Mouse (Mus musculus) Patski (cell line): ENCODE measurements around the gene Tdrd9. TPM values are rescaled to one million over a fixed set of nuclear protein-coding genes. Genes with fewer than 3 reads are reported as not detected.

Source experiments
- ATAC-seq: fragments of 100-300 bp; one replicate; pipeline ENCODE4 v1.8.0; 2021
- CTCF ChIA-PET: fragments of 350-600 bp; sonication (Branson Sonifier 250); formaldehyde crosslinking; loops from one replicate; lab custom pipeline; 2022; ENCODE audit warnings: inconsistent platforms; lab: Charles Lee
- POLR2A ChIA-PET: fragments of 350-600 bp; sonication (Branson Sonifier 250); formaldehyde crosslinking; loops from one replicate; lab custom pipeline; 2022; ENCODE audit warnings: antibody characterized with exemption, inconsistent platforms; lab: Charles Lee
- DNase-seq: peaks from one replicate; pipeline ENCODE4 v3.0.0-alpha.2; 2011; ENCODE audit warnings: low read depth, low spot score
- H3K27me3 ChIP-seq: fragments of 371-371 bp; one replicate; pipeline ENCODE4 v1.5.1; 2021
- CTCF ChIP-seq: fragments of 100-300 bp; IDR thresholded peaks from one replicate; pipeline ENCODE4 v1.5.1; 2021
- in situ Hi-C: fragments of 300-500 bp; cut with MboI; formaldehyde crosslinking; loops from 3 replicates; pipeline ENCODE4 v1.11.1; 2018; ENCODE audit warnings: low pct_unique_long_range_greater_than_20kb, mixed read lengths
- polyA plus RNA-seq: library from polyadenylated mRNA; unstranded; gene quantifications from one replicate; pipeline ENCODE4 v1.2.3, GENCODE M21; 2021

The Tdrd9 gene
- polyA plus RNA-seq, 1 experiment from 2014 or later = 0.21 TPM

- peak; percentile 79 for TF ChIP-seq CTCF
- ChIA-PET CTCF (interaction anchor here (0.8 to 1.5 kb wide), 3 partner anchors 9 to 142 kb away, joined by 3 to 5 read pairs (median 3); partner anchors contain the start of gene Atp5mpl), POLR2A (interaction anchor here (0.7 kb wide), 1 partner anchor 9 kb away, joined by 3 read pairs; no protein-coding TSS in a partner anchor)
- no peaks in the 10 kb centered on the region for H3K27me3 ChIP-seq
- ATAC-seq (no peak), DNase-seq (no peak)
- in situ Hi-C loops = no loop called here
These were observed 13.1 kb upstream of the Tdrd9 start for GRCm38 (mm10) chr12:111958101-111958865.

- ChIA-PET CTCF (interaction anchor here (1.2 kb wide), 1 partner anchor 38 kb away, joined by 3 read pairs; no protein-coding TSS in a partner anchor), POLR2A (no interaction called here)
- DNase-seq = no peak
- no peaks in the 10 kb centered on the region for H3K27me3 ChIP-seq
- no peak for ATAC-seq
- no peak for TF ChIP-seq CTCF
- in situ Hi-C loops = no loop called here
These were observed 8.0 kb upstream of the Tdrd9 start for GRCm38 (mm10) chr12:111963339-111963738.

- in situ Hi-C loops = no loop called here
These were observed 4.6 kb upstream of the Tdrd9 start, which contains the start of gene Atp5mpl for GRCm38 (mm10) chr12:111966683-111967173. TSS of gene Atp5mpl (minus strand) at chr12:111966977.

GRCm38 (mm10) chr12:111970085-111970484 is 1.3 kb upstream of the Tdrd9 start:
- CTCF ChIA-PET = no interaction called here
- H3K27me3 ChIP-seq = peaks cover 7% of the 10 kb centered on the region
- ATAC-seq (no peak), DNase-seq (no peak)
- POLR2A ChIA-PET = no interaction called here
- TF ChIP-seq CTCF = no peak
- in situ Hi-C loops = no loop called here

More at GRCm38 (mm10) chr12:111966683-111967173, 4.6 kb upstream of the Tdrd9 start, which contains the start of gene Atp5mpl:
- CTCF ChIA-PET = interaction anchor here (0.6 to 1.0 kb wide), 6 partner anchors 9 to 110 kb away, joined by 3 read pairs; partner anchors contain the start of gene Rd3l
- ATAC-seq (peak; percentile 60), DNase-seq (no peak)
- POLR2A ChIA-PET = interaction anchor here (0.6 to 0.9 kb wide), 2 partner anchors 8 to 10 kb away, joined by 3 read pairs; no protein-coding TSS in a partner anchor
- TF ChIP-seq CTCF = peak; percentile 100
- peaks cover 7% of the 10 kb centered on the region for H3K27me3 ChIP-seq

DNA sequence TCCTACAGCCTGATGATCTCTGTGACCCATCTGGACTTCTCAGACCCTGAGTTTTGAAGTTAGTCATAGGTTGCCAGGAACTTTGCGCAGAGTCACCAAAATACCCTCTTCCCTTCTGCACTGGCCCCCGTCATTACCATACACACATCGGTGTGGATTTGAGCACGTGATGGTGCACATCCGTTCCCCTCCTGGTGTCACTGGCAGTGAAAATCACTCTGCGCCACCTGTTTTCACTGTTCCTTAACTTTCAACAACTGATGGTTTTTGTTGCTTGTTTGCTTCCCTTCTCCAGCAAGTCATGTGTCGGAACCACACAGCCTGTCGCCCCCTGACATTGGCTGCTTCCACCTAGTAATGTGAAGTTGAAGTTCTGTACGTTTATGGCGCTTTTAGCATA is 1.1 kb downstream of the Tdrd9 start:
- H3K27me3 ChIP-seq = peaks cover 7% of the 10 kb centered on the region
- in situ Hi-C loops = no loop called here
- no peak for TF ChIP-seq CTCF
- ChIA-PET POLR2A (no interaction called here), CTCF (no interaction called here)
- DNase-seq = no peak
- ATAC-seq = no peak

DNA sequence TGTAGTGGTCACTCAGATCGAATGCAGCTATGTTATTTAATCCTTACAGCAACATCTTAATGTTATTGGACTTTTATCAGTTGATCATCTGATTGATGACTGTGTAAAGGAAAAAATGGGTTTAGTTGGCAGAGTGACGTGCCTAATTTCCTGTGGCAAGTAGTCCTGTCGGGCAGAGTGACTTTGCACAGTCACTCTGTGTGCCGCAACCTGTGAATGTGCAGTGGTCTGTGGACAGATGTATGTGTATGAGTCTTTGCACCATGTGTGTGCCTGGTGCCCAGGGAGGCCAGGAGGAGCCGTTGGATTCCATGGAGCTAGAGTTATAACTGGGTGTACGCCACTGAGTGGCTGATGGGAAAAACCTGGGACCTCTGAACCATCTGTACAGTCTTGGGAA is 3.2 kb downstream of the Tdrd9 start:
- TF ChIP-seq CTCF = no peak
- H3K27me3 ChIP-seq = peaks cover 7% of the 10 kb centered on the region
- ChIA-PET CTCF (no interaction called here), POLR2A (no interaction called here)
- DNase-seq (no peak), ATAC-seq (no peak)
- in situ Hi-C loops = no loop called here

- DNase-seq (no peak), ATAC-seq (no peak)
- in situ Hi-C loops = no loop called here
- TF ChIP-seq CTCF = no peak
- peaks cover 11% of the 10 kb centered on the region for H3K27me3 ChIP-seq
- ChIA-PET CTCF (no interaction called here), POLR2A (interaction anchor here (1.2 kb wide), 1 partner anchor 11 kb away, joined by 3 read pairs; no protein-coding TSS in a partner anchor)
These were observed 5.8 kb downstream of the Tdrd9 start for GRCm38 (mm10) chr12:111977138-111977537.

DNA sequence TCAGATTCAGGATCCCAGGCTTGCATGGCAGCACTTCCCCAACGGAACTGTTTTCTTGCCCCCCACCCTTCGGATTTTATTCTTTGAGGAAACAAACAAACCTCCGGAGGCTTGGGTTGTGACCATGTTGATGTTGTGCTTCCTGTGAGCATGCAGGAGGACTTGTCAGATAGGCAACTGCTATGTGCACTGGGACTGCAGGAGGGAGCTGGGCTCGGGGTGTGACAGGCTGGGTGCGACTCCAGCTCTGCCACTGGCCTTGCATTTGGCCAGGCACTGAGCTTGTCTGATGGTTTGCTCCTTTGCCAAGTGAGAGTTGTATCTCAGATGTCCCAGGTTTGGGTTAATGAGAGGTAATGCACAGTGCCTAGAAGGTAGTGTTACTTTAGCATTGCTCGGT is 6.9 kb downstream of the Tdrd9 start:
- no peak for ATAC-seq
- CTCF ChIA-PET = interaction anchor here (1.2 kb wide), 1 partner anchor 11 kb away, joined by 3 read pairs; no protein-coding TSS in a partner anchor
- in situ Hi-C loops = no loop called here
- H3K27me3 ChIP-seq = peaks cover 11% of the 10 kb centered on the region
- no peak for TF ChIP-seq CTCF
- POLR2A ChIA-PET = no interaction called here
- no peak for DNase-seq

DNA sequence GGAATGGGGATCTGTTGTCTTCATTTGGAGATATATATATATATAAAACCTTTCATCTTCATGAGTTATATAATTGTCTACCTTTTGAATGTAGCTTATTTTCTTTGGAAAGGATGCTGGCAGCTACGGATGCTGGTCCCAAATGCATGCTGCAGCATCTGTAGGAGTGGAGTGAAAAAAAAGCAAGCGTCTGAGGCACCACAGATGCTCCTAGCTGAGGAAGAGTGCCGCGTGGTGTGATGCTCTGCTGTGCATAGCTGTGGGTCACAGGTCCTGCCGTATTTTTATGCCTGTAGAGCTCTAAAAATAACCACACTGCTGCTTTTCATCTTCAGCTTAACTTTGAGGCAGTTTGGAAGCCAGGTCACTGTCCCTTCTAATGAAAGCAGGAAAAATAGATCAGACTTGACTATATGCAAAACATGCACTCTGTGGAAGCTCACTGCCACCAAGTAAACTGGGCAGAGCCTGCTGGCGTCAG is 9.6 kb downstream of the Tdrd9 start, which contains the start of gene Rd3l:
Gene Rd3l, minus strand, starts transcription at position 431 of the 481 bp plus-strand sequence.
- ChIA-PET CTCF (interaction anchor here (0.8 to 1.6 kb wide), 3 partner anchors 12 to 21 kb away, joined by 3 read pairs; partner anchors contain the start of gene Atp5mpl), POLR2A (no interaction called here)
- peaks cover 15% of the 10 kb centered on the region for H3K27me3 ChIP-seq
- in situ Hi-C loops = no loop called here
- TF ChIP-seq CTCF = no peak
- DNase-seq (no peak), ATAC-seq (no peak)

- POLR2A ChIA-PET = no interaction called here
- no peak for TF ChIP-seq CTCF
- no peak for DNase-seq
- in situ Hi-C loops = no loop called here
- no peak for ATAC-seq
- peaks cover 15% of the 10 kb centered on the region for H3K27me3 ChIP-seq
- CTCF ChIA-PET = interaction anchor here (0.8 to 1.6 kb wide), 2 partner anchors 11 to 20 kb away, joined by 3 read pairs; no protein-coding TSS in a partner anchor
These were observed 10.5 kb downstream of the Tdrd9 start for GRCm38 (mm10) chr12:111981831-111982230.

GRCm38 (mm10) chr12:111983165-111983564 is 11.8 kb downstream of the Tdrd9 start:
- peaks cover 15% of the 10 kb centered on the region for H3K27me3 ChIP-seq
- DNase-seq = no peak
- POLR2A ChIA-PET = no interaction called here
- in situ Hi-C loops = no loop called here
- no peak for ATAC-seq
- TF ChIP-seq CTCF = no peak
- CTCF ChIA-PET = no interaction called here
